Mouse (Mus musculus): Measurements from ENCODE around the gene Gna15. TPM values are rescaled to one million over a fixed set of nuclear protein-coding genes. Genes with fewer than 3 reads are reported as not detected.

Gna15 gene
- polyA plus RNA-seq, 1 experiment from 2014 or later = 1.7 TPM

GRCm38 (mm10) chr10:81456983-81457563 is 67.0 kb downstream of the Gna15 start:
- WGBS = 29% methylated on average over 12 of the region's 12 CpGs
- DNase-seq (no peak), ATAC-seq (ENCODE audit: insufficient read depth) (no peak)
- Histone ChIP-seq H3K27ac (ENCODE audit: low read depth) (no peak overlapping the region), H3K4me1 (ENCODE audit: insufficient read depth) (no peaks in the 10 kb centered on the region), H3K4me2 (no peak overlapping the region), H3K4me3 (ENCODE audit: low read depth, low read length) (no peak overlapping the region), H3K9ac (no peak overlapping the region), H3K27me3 (ENCODE audit: insufficient read depth, low read length) (peaks cover 87% of the 10 kb centered on the region), H3K9me3 (ENCODE audit: low read depth, low read length) (no peaks in the 10 kb centered on the region), H3K36me3 (ENCODE audit: insufficient read depth) (no peaks in the 10 kb centered on the region)
- TF ChIP-seq CTCF (IDR thresholded peaks at IDR 0.05; ENCODE audit: low read depth) = no peak

DNA sequence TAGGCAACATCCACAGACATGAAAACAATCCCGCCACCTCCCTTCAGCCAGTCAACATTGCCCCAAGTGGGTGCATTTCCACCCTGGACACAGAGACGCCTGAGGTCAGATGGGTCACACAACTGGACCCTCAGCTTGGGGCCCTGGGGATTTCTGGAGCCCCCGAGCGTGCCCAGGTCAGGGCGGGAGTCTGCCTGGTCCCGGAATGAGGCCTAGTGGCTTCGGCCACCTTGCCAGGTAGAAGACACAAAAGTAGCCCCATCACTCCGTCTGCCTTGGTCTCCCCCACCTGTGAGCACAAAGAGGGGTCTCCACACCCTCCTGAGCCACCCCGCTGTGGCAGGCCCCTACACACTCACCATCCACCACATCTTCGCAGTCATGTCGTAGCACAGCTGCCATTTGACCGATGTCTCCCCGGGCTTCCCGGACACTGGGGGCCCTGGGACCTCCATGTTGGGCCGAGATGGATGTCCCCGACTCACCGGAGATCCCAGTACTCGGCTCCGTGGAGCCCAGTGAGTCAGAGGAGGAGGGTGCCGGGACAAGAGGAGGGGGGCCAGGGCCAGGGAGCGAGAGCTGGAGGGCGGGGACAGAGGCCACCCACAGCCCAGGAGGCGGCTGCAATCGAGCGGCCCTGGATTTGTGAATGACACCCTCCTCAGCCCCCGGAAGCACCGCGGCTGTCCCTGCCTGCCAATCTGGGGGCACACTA is 68.7 kb downstream of the Gna15 start, which contains the start of gene Nfic:
Nfic (minus strand) TSS at position 455 of the 715 bp plus-strand sequence.
- no peaks in the 10 kb centered on the region for H3K4me1 ChIP-seq (ENCODE audit: insufficient read depth)
- WGBS = 51% methylated on average over 28 of the region's 28 CpGs
- peaks cover 88% of the 10 kb centered on the region for H3K27me3 ChIP-seq (ENCODE audit: insufficient read depth, low read length)
- no peak within 1 kb of the TSS for H3K4me3 ChIP-seq (ENCODE audit: low read depth, low read length)
- no peak within 1 kb of the TSS for H3K27ac ChIP-seq (ENCODE audit: low read depth)
- DNase-seq (no peak), ATAC-seq (ENCODE audit: insufficient read depth) (no peak)
- no peaks in the 10 kb centered on the region for H3K36me3 ChIP-seq (ENCODE audit: insufficient read depth)
- H3K9me3 ChIP-seq (ENCODE audit: low read depth, low read length) = no peaks in the 10 kb centered on the region
- TF ChIP-seq CTCF (IDR thresholded peaks at IDR 0.05; ENCODE audit: low read depth) = no peak
- no peak within 1 kb of the TSS for H3K4me2 ChIP-seq
- no peak within 1 kb of the TSS for H3K9ac ChIP-seq

GRCm38 (mm10) chr10:81454106-81454505 is 69.9 kb downstream of the Gna15 start:
- H3K27me3 ChIP-seq (ENCODE audit: insufficient read depth, low read length) = peaks cover 79% of the 10 kb centered on the region
- WGBS = 70% methylated on average over 2 of the region's 2 CpGs

GRCm38 (mm10) chr10:81452947-81453288 is 71.1 kb downstream of the Gna15 start:
- WGBS = 2% methylated on average over 14 of the region's 14 CpGs
- Histone ChIP-seq H3K27ac (ENCODE audit: low read depth) (no peak overlapping the region), H3K4me3 (ENCODE audit: low read depth, low read length) (peak overlapping the region; percentile 9; the same call in 1 of the 2 replicates), H3K36me3 (ENCODE audit: insufficient read depth) (no peaks in the 10 kb centered on the region), H3K27me3 (ENCODE audit: insufficient read depth, low read length) (peaks cover 72% of the 10 kb centered on the region), H3K4me2 (no peak overlapping the region), H3K4me1 (ENCODE audit: insufficient read depth) (no peaks in the 10 kb centered on the region), H3K9ac (no peak overlapping the region), H3K9me3 (ENCODE audit: low read depth, low read length) (no peaks in the 10 kb centered on the region)
- DNase-seq = no peak
- TF ChIP-seq CTCF (IDR thresholded peaks at IDR 0.05; ENCODE audit: low read depth) = no peak
- ATAC-seq (ENCODE audit: insufficient read depth) = no peak

More at GRCm38 (mm10) chr10:81454106-81454505, 69.9 kb downstream of the Gna15 start:
- H3K4me3 ChIP-seq (ENCODE audit: low read depth, low read length) = no peak overlapping the region
- TF ChIP-seq CTCF (IDR thresholded peaks at IDR 0.05; ENCODE audit: low read depth) = no peak
- H3K36me3 ChIP-seq (ENCODE audit: insufficient read depth) = no peaks in the 10 kb centered on the region
- H3K9me3 ChIP-seq (ENCODE audit: low read depth, low read length) = no peaks in the 10 kb centered on the region
- no peak overlapping the region for H3K4me2 ChIP-seq
- no peak overlapping the region for H3K27ac ChIP-seq (ENCODE audit: low read depth)
- ATAC-seq (ENCODE audit: insufficient read depth) = no peak
- DNase-seq = no peak
- no peaks in the 10 kb centered on the region for H3K4me1 ChIP-seq (ENCODE audit: insufficient read depth)
- no peak overlapping the region for H3K9ac ChIP-seq

Small RNA genes lying within 50 kb of the gene (microRNA-seq; reads per million reads assigned to microRNA genes)
- not detected for gene Gm25595 (ENCODE audit: borderline number of aligned reads)

Other genes starting within 250 kb of the Gna15 start
- 15.3 and 17.2 TPM in 2 replicates for gene Tjp3, start 232.6 kb downstream of the Gna15 start, polyA plus RNA-seq (2014; fragmentation: Nextera tagmentation; extraction: Ambion mirVana)
- gene Pip5k1c, start 231.3 kb downstream of the Gna15 start, polyA plus RNA-seq (2014; fragmentation: Nextera tagmentation; extraction: Ambion mirVana) = 50.8 and 58.6 TPM in 2 replicates
- 34.3 and 42.9 TPM in 2 replicates for gene Cactin, start 203.1 kb downstream of the Gna15 start, polyA plus RNA-seq (2014; fragmentation: Nextera tagmentation; extraction: Ambion mirVana)
- gene Tbxa2r, start 195.5 kb downstream of the Gna15 start, polyA plus RNA-seq (2014; fragmentation: Nextera tagmentation; extraction: Ambion mirVana) = 13.6 and 15.0 TPM in 2 replicates
- gene Gipc3, start 181.0 kb downstream of the Gna15 start, polyA plus RNA-seq (2014; fragmentation: Nextera tagmentation; extraction: Ambion mirVana) = 0.05 and 0.08 TPM in 2 replicates
- gene Hmg20b, start 173.7 kb downstream of the Gna15 start, polyA plus RNA-seq (2014; fragmentation: Nextera tagmentation; extraction: Ambion mirVana) = 98.7 and 105 TPM in 2 replicates
- gene Mfsd12, start 166.7 kb downstream of the Gna15 start, polyA plus RNA-seq (2014; fragmentation: Nextera tagmentation; extraction: Ambion mirVana) = 7.7 and 8.5 TPM in 2 replicates
- 0.65 and 0.92 TPM in 2 replicates for gene 4930404N11Rik, start 158.4 kb downstream of the Gna15 start, polyA plus RNA-seq (2014; fragmentation: Nextera tagmentation; extraction: Ambion mirVana)
- gene Fzr1, start 145.7 kb downstream of the Gna15 start, polyA plus RNA-seq (2014; fragmentation: Nextera tagmentation; extraction: Ambion mirVana) = 109 and 116 TPM in 2 replicates
- gene Dohh, start 139.8 kb downstream of the Gna15 start, polyA plus RNA-seq (2014; fragmentation: Nextera tagmentation; extraction: Ambion mirVana) = 57.5 and 67.0 TPM in 2 replicates
- gene Gm48551, start 139.8 kb downstream of the Gna15 start, polyA plus RNA-seq (2014; fragmentation: Nextera tagmentation; extraction: Ambion mirVana) = 2.8 and 3.8 TPM in 2 replicates
- gene Gm48552, start 135.2 kb downstream of the Gna15 start, polyA plus RNA-seq (2014; fragmentation: Nextera tagmentation; extraction: Ambion mirVana) = 1.3 and 1.4 TPM in 2 replicates
- 2.8 and 3.3 TPM in 2 replicates for gene Smim24, start 131.2 kb downstream of the Gna15 start, polyA plus RNA-seq (2014; fragmentation: Nextera tagmentation; extraction: Ambion mirVana)
- 86.0 and 86.5 TPM in 2 replicates for gene Nfic, start 68.6 kb downstream of the Gna15 start, polyA plus RNA-seq (2014; fragmentation: Nextera tagmentation; extraction: Ambion mirVana)
- gene Celf5, start 41.5 kb downstream of the Gna15 start, polyA plus RNA-seq (2014; fragmentation: Nextera tagmentation; extraction: Ambion mirVana) = 0.09 and 0.30 TPM in 2 replicates
- 82.1 and 97.3 TPM in 2 replicates for gene Ncln, start 27.8 kb downstream of the Gna15 start, polyA plus RNA-seq (2014; fragmentation: Nextera tagmentation; extraction: Ambion mirVana)
- 1.3 and 1.7 TPM in 2 replicates for gene S1pr4, start 24.1 kb downstream of the Gna15 start, polyA plus RNA-seq (2014; fragmentation: Nextera tagmentation; extraction: Ambion mirVana)
- gene Gna11, start 21.0 kb upstream of the Gna15 start, polyA plus RNA-seq (2014; fragmentation: Nextera tagmentation; extraction: Ambion mirVana) = 81.2 and 88.2 TPM in 2 replicates
- gene Aes, start 35.3 kb upstream of the Gna15 start, polyA plus RNA-seq (2014; fragmentation: Nextera tagmentation; extraction: Ambion mirVana) = 360 and 404 TPM in 2 replicates
- 27.5 and 32.5 TPM in 2 replicates for gene Tle2, start 50.3 kb upstream of the Gna15 start, polyA plus RNA-seq (2014; fragmentation: Nextera tagmentation; extraction: Ambion mirVana)
- gene Tle6, start 76.8 kb upstream of the Gna15 start, polyA plus RNA-seq (2014; fragmentation: Nextera tagmentation; extraction: Ambion mirVana) = 24.1 and 25.2 TPM in 2 replicates
- gene BC025920, start 82.0 kb upstream of the Gna15 start, polyA plus RNA-seq (2014; fragmentation: Nextera tagmentation; extraction: Ambion mirVana) = 0.58 and 0.61 TPM in 2 replicates
- gene Sirt6, start 103.6 kb upstream of the Gna15 start, polyA plus RNA-seq (2014; fragmentation: Nextera tagmentation; extraction: Ambion mirVana) = 35.8 and 39.3 TPM in 2 replicates
- gene Ankrd24, start 104.3 kb upstream of the Gna15 start, polyA plus RNA-seq (2014; fragmentation: Nextera tagmentation; extraction: Ambion mirVana) = 6.1 and 7.3 TPM in 2 replicates
- 4.0 and 4.7 TPM in 2 replicates for gene Gm10778, start 124.8 kb upstream of the Gna15 start, polyA plus RNA-seq (2014; fragmentation: Nextera tagmentation; extraction: Ambion mirVana)
- gene Zfp433, start 180.6 kb upstream of the Gna15 start, polyA plus RNA-seq (2014; fragmentation: Nextera tagmentation; extraction: Ambion mirVana) = 18.1 and 22.9 TPM in 2 replicates
- 14.2 and 14.4 TPM in 2 replicates for gene Gm3055, start 246.9 kb upstream of the Gna15 start, polyA plus RNA-seq (2014; fragmentation: Nextera tagmentation; extraction: Ambion mirVana)

All from lung, embryonic 14.5 days (tissue).